Mouse (Mus musculus): ENCODE results near the gene Ubl7.

GRCm38 (mm10) chr9:57959886-57960866 lies 49.4 kb downstream of the Ubl7 start:
- TF ChIP-seq USF1 (IDR thresholded peaks at IDR 0.05; ENCODE audit: low read depth) = no peak
- no peak for TF ChIP-seq MAX (IDR thresholded peaks at IDR 0.05; ENCODE audit: low read depth)
- TF ChIP-seq POLR2A (IDR thresholded peaks at IDR 0.05; ENCODE audit: insufficient read length, low read depth) = no peak
- TF ChIP-seq POLR2AphosphoS2 (IDR thresholded peaks at IDR 0.05; ENCODE audit: insufficient read length, low read depth) = no peak
- TF ChIP-seq TCF12 (IDR thresholded peaks at IDR 0.05; ENCODE audit: insufficient read depth, poor library complexity, severe bottlenecking) = no peak
- TF ChIP-seq MYOD1 (IDR thresholded peaks at IDR 0.05; ENCODE audit: control insufficient read depth in 1 of 3, insufficient read length in 2 of 3, low read depth in 2 of 3) = no peak
